Mouse (Mus musculus) E14TG2a.4 (cell line): ENCODE measurements around the gene Malsu1.

Source experiments
- CTCF ChIP-seq: conservative IDR thresholded peaks from 2 replicates; pipeline ENCODE4 v1.5.1; 2014; ENCODE audit warnings: low read length
- NANOG ChIP-seq: IDR thresholded peaks from 2 replicates; pipeline ENCODE4 v1.6.1; 2014; ENCODE audit warnings: borderline replicate concordance, low read length, mixed read lengths
- POU5F1 ChIP-seq: IDR thresholded peaks from 2 replicates; pipeline ENCODE4 v1.6.1; 2014; ENCODE audit warnings: low read length, borderline replicate concordance

DNA sequence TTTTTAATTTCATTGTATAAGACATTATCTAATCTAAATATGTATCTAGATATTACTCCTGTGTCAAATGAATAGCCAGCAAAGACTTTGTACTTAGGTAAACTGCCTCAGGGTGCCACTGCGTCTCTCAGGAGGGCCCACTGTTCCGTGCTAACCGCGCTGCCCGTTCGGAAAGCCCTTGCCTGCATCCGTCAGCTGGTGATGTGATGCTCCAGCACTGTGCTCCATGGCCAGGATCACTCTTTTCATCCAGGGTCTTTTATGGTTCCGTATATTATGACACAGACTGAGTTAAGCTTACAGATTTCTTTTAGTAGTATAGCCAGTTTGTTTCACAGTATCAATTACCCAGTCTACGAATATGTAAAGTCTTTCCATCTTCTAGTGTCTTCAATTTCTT lies 58.3 kb downstream of the Malsu1 start:
- TF ChIP-seq CTCF (no peak), NANOG (no peak), POU5F1 (no peak)
